Mouse (Mus musculus): ENCODE measurements at regions not wholly inside any gene's neighbourhood (a gene's known extent, or its start where the extent isn't known, plus 50 kb on each side); places are given as distances from the start of the nearest gene placed in this dataset.

DNA sequence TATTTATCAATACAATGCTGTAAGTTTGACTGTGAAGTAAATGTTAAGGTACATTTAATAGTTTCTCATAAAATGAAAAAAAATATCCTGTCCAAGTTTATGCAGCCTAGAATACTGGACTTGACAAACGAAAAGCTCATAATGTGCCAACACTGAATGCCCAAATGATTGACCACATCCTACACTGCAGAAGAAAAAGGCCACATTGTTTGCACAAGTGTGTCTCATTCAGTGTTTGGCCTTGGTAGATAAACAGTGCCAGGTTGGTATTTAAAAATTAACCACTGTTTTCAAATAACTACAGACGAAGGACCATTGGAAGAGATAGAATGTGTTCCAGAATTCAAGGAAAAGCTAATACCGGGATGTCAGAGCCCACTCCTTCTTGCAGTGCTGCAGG, 462.1 kb downstream of the Flrt2 start:
- ATAC-seq (ENCODE audit: low FRiP score) (no peak), DNase-seq (ENCODE audit: low spot score) (no peak)
- no peak overlapping the region for H3K4me3 ChIP-seq (replicated peaks; ENCODE audit: low read length)
- no peak overlapping the region for H3K27ac ChIP-seq
- H3K9me3 ChIP-seq (ENCODE audit: control insufficient read depth, low read length), result no peaks in the 10 kb centered on the region
- H3K9ac ChIP-seq, result no peak overlapping the region
- H3K27me3 ChIP-seq (ENCODE audit: control insufficient read depth, insufficient read depth, low read length), result no peaks in the 10 kb centered on the region
- H3K4me2 ChIP-seq (replicated peaks), result no peak overlapping the region
- WGBS, result 86% methylated on average over 3 of the region's 3 CpGs
- H3K36me3 ChIP-seq (replicated peaks; ENCODE audit: control insufficient read depth, insufficient read depth), result no peaks in the 10 kb centered on the region
- no peaks in the 10 kb centered on the region for H3K4me1 ChIP-seq (replicated peaks; ENCODE audit: control insufficient read depth, insufficient read depth, low read length)

DNA sequence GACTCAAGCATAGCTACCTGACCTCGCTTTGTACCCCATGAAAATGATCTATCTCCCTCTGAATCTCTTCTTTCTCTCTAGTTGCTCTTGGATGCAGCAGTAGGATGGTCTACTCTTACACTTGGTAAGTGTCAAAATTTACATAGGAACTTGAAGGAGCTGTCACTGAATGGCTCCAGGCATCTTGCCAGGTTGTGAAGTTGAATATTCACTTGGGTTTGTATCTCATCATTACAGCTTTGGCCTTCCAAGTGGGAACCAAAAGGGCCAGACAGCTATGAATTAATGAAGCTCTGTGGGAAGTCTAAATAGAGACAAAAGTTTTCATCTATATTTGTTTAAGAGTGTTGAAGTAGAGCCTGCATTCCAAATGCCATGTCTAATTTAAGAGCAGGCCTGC, 475.5 kb downstream of the Flrt2 start:
- no peaks in the 10 kb centered on the region for H3K27me3 ChIP-seq (ENCODE audit: control insufficient read depth, insufficient read depth, low read length)
- WGBS, result 83% methylated on average over 1 of the region's 1 CpGs
- no peak overlapping the region for H3K9ac ChIP-seq
- no peaks in the 10 kb centered on the region for H3K9me3 ChIP-seq (ENCODE audit: control insufficient read depth, low read length)
- no peak overlapping the region for H3K4me2 ChIP-seq (replicated peaks)
- no peaks in the 10 kb centered on the region for H3K36me3 ChIP-seq (replicated peaks; ENCODE audit: control insufficient read depth, insufficient read depth)
- DNase-seq (ENCODE audit: low spot score) (peak; percentile 47), ATAC-seq (ENCODE audit: low FRiP score) (no peak; the same call in 1 of the 2 replicates)
- H3K4me3 ChIP-seq (replicated peaks; ENCODE audit: low read length), result no peak overlapping the region
- no peaks in the 10 kb centered on the region for H3K4me1 ChIP-seq (replicated peaks; ENCODE audit: control insufficient read depth, insufficient read depth, low read length)
- H3K27ac ChIP-seq, result no peak overlapping the region

DNA sequence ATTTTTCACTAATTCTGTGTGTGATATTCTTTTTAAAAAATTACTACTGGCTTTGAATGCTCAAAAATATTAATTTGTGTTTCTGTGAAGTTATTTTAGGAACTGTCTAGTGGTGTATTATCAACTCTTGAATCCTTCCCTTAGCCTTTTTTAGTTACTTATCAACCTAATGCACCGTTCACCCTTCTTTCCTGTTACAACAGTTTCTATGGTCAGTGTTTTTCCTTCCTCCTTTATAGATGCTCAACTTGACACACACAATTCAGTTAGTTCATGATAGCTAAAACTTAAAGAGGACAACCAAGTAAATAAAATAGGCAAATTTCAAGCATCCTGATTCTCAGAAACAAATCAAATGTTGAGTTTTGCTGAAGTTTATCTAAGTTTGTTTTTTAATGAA, 506.9 kb downstream of the Flrt2 start:
- no peaks in the 10 kb centered on the region for H3K9me3 ChIP-seq (ENCODE audit: control insufficient read depth, low read length)
- H3K4me1 ChIP-seq (replicated peaks; ENCODE audit: control insufficient read depth, insufficient read depth, low read length), result no peaks in the 10 kb centered on the region
- H3K9ac ChIP-seq, result no peak overlapping the region
- no peaks in the 10 kb centered on the region for H3K27me3 ChIP-seq (ENCODE audit: control insufficient read depth, insufficient read depth, low read length)
- DNase-seq (ENCODE audit: low spot score) (no peak), ATAC-seq (ENCODE audit: low FRiP score) (no peak)
- 78% methylated on average over 1 of the region's 1 CpGs for WGBS
- no peaks in the 10 kb centered on the region for H3K36me3 ChIP-seq (replicated peaks; ENCODE audit: control insufficient read depth, insufficient read depth)
- no peak overlapping the region for H3K4me3 ChIP-seq (replicated peaks; ENCODE audit: low read length)
- no peak overlapping the region for H3K27ac ChIP-seq
- no peak overlapping the region for H3K4me2 ChIP-seq (replicated peaks)

DNA sequence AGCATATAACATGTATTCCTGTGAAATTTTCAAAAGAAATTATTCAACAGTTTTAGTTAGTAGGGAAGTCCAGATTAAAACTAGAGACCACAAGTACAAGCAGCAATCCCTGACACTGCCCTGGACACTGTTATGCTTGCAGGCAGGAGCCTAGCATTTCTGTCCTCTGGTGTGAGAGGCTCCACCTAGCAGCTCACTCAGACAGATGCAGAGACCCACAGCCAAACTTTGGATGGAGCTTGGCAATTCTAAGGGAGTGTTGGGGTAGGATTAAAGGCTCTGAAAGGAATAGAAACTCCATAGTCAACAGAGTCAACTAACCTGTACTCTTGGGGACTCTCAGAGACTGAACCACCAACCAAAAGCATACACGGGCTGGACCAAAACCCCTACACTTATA, 509.8 kb downstream of the Flrt2 start:
- 97% methylated on average over 1 of the region's 1 CpGs for WGBS
- no peak overlapping the region for H3K9ac ChIP-seq
- H3K4me2 ChIP-seq (replicated peaks), result no peak overlapping the region
- H3K36me3 ChIP-seq (replicated peaks; ENCODE audit: control insufficient read depth, insufficient read depth), result no peaks in the 10 kb centered on the region
- DNase-seq (ENCODE audit: low spot score), result peak; percentile 4
- no peaks in the 10 kb centered on the region for H3K27me3 ChIP-seq (ENCODE audit: control insufficient read depth, insufficient read depth, low read length)
- no peaks in the 10 kb centered on the region for H3K9me3 ChIP-seq (ENCODE audit: control insufficient read depth, low read length)
- no peak for ATAC-seq (ENCODE audit: low FRiP score)
- H3K4me3 ChIP-seq (replicated peaks; ENCODE audit: low read length), result no peak overlapping the region
- no peak overlapping the region for H3K27ac ChIP-seq
- no peaks in the 10 kb centered on the region for H3K4me1 ChIP-seq (replicated peaks; ENCODE audit: control insufficient read depth, insufficient read depth, low read length)

DNA sequence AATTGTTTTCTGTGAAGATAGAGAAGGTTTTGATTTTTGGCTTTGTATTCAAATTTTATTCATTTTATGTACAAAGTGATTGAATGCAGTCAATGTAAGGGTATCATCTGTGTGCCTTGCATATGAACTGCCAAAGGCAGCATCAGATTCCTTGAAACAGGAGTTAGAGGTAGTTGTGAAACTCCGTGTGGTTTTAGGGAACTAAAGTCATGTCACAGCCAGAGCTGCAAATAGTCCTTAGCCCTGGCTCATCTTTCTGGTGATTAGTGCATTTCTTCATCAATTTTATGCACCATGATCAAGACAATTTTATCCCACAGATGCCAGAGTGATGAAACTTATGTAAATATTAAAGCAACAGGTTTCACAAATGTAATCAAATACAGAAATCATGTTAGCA, 534.4 kb downstream of the Flrt2 start:
- ATAC-seq (ENCODE audit: low FRiP score) (no peak), DNase-seq (ENCODE audit: low spot score) (no peak)
- Histone ChIP-seq H3K36me3 (replicated peaks; ENCODE audit: control insufficient read depth, insufficient read depth) (no peaks in the 10 kb centered on the region), H3K9ac (no peak overlapping the region), H3K27ac (no peak overlapping the region), H3K4me3 (replicated peaks; ENCODE audit: low read length) (no peak overlapping the region), H3K9me3 (ENCODE audit: control insufficient read depth, low read length) (no peaks in the 10 kb centered on the region), H3K4me2 (replicated peaks) (no peak overlapping the region), H3K4me1 (replicated peaks; ENCODE audit: control insufficient read depth, insufficient read depth, low read length) (no peaks in the 10 kb centered on the region), H3K27me3 (ENCODE audit: control insufficient read depth, insufficient read depth, low read length) (no peaks in the 10 kb centered on the region)
- 88% methylated on average over 1 of the region's 1 CpGs for whole genome bisulfite sequencing

DNA sequence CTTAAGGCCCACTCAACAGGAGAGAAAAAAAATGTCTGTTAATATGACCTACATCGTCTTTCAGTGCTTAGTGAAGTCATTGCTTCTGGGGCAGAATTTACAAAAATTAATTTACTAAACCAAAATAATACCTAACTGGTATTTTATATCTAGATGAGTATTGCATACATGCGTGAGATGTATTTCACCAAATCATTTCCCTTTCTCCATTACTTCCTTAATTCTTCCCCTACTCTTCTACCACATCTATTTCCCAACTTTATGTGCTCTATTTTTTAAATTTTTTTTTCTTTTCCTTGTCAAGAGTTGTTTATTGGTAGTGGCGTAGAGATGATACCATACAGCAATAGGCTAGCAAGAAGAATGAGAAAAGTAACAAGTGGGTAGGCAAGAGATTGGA, 536.7 kb downstream of the Flrt2 start:
- no peaks in the 10 kb centered on the region for H3K9me3 ChIP-seq (ENCODE audit: control insufficient read depth, low read length)
- 91% methylated on average over 3 of the region's 3 CpGs for WGBS
- no peaks in the 10 kb centered on the region for H3K4me1 ChIP-seq (replicated peaks; ENCODE audit: control insufficient read depth, insufficient read depth, low read length)
- ATAC-seq (ENCODE audit: low FRiP score) (no peak), DNase-seq (ENCODE audit: low spot score) (no peak)
- no peak overlapping the region for H3K9ac ChIP-seq
- H3K4me2 ChIP-seq (replicated peaks), result no peak overlapping the region
- H3K27ac ChIP-seq, result no peak overlapping the region
- no peaks in the 10 kb centered on the region for H3K27me3 ChIP-seq (ENCODE audit: control insufficient read depth, insufficient read depth, low read length)
- H3K4me3 ChIP-seq (replicated peaks; ENCODE audit: low read length), result no peak overlapping the region
- H3K36me3 ChIP-seq (replicated peaks; ENCODE audit: control insufficient read depth, insufficient read depth), result no peaks in the 10 kb centered on the region

DNA sequence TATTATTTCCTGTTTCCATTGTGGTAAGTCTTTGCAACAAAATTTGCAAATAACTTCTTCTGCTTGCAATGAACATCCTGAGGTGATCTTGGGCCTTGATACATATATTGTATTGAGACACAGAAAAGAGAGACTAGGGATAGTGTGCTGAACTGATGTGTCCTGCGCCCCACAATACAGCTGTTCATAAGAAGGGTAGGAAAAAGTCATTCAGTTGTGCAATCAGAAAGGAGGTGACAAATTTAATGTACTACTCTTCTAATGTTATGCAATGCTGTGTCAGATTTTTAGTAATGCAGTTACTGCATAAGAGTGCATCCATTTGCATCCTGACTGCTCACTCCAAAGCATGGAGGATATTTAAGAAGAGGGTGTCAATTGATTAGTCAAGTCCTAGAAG, 543.5 kb downstream of the Flrt2 start:
- Histone ChIP-seq H3K4me1 (replicated peaks; ENCODE audit: control insufficient read depth, insufficient read depth, low read length) (no peaks in the 10 kb centered on the region), H3K9me3 (ENCODE audit: control insufficient read depth, low read length) (no peaks in the 10 kb centered on the region), H3K27me3 (ENCODE audit: control insufficient read depth, insufficient read depth, low read length) (no peaks in the 10 kb centered on the region), H3K4me2 (replicated peaks) (no peak overlapping the region), H3K9ac (no peak overlapping the region), H3K4me3 (replicated peaks; ENCODE audit: low read length) (no peak overlapping the region), H3K27ac (no peak overlapping the region), H3K36me3 (replicated peaks; ENCODE audit: control insufficient read depth, insufficient read depth) (no peaks in the 10 kb centered on the region)
- DNase-seq (ENCODE audit: low spot score) (no peak), ATAC-seq (ENCODE audit: low FRiP score) (no peak)
- WGBS, result 100% methylated on average over 1 of the region's 1 CpGs

DNA sequence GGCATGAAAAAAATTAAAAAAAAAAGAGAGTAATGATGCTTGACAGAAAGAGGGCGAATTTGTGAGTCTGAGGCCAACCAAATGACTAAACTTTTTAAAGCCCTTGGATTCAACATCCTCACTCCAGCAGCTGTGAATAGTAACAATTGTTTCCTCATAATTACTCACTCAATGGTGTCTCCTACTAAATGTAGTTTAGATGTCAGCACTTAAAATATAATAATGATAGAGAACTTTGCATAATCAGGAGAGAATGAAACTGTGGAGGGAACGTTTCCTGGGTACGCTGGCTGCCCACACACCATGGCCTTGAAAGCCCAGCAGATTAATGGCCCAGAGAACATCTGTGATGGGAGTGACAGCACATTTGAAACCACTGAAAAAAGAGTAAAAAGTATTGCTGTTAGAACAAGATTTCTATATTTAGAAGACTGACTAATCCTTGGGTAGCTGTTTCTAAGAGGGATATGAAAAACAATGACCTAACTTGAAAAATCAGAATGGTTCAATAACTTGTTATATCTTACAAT, 544.0 kb downstream of the Flrt2 start:
- ATAC-seq (ENCODE audit: low FRiP score) (no peak), DNase-seq (ENCODE audit: low spot score) (no peak)
- no peak overlapping the region for H3K9ac ChIP-seq
- no peak overlapping the region for H3K4me3 ChIP-seq (replicated peaks; ENCODE audit: low read length)
- no peaks in the 10 kb centered on the region for H3K4me1 ChIP-seq (replicated peaks; ENCODE audit: control insufficient read depth, insufficient read depth, low read length)
- H3K9me3 ChIP-seq (ENCODE audit: control insufficient read depth, low read length), result no peaks in the 10 kb centered on the region
- 68% methylated on average over 3 of the region's 3 CpGs for WGBS
- no peaks in the 10 kb centered on the region for H3K27me3 ChIP-seq (ENCODE audit: control insufficient read depth, insufficient read depth, low read length)
- no peaks in the 10 kb centered on the region for H3K36me3 ChIP-seq (replicated peaks; ENCODE audit: control insufficient read depth, insufficient read depth)
- no peak overlapping the region for H3K27ac ChIP-seq
- H3K4me2 ChIP-seq (replicated peaks), result no peak overlapping the region

DNA sequence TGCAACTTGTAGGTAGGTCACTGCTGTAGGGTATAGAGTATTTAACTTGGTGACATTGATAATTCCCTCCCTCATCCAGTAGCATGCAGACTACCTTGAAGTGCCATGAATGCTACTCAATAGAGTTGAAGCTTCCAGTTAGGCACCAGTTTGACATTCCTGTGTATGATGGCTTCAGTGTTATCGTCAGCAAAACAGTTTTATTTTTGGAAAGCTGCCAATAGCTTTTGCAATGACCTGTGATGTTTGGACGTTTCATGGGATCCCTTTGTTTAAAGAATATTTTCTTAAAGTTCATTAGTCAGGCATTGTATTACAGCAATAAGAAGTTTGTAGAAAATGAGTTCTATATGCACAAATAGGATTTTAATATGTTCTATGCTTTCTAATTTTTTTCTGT, 547.6 kb downstream of the Flrt2 start:
- H3K4me3 ChIP-seq (replicated peaks; ENCODE audit: low read length), result no peak overlapping the region
- DNase-seq (ENCODE audit: low spot score) (no peak), ATAC-seq (ENCODE audit: low FRiP score) (no peak)
- H3K9me3 ChIP-seq (ENCODE audit: control insufficient read depth, low read length), result no peaks in the 10 kb centered on the region
- no peak overlapping the region for H3K27ac ChIP-seq
- no peaks in the 10 kb centered on the region for H3K36me3 ChIP-seq (replicated peaks; ENCODE audit: control insufficient read depth, insufficient read depth)
- H3K27me3 ChIP-seq (ENCODE audit: control insufficient read depth, insufficient read depth, low read length), result no peaks in the 10 kb centered on the region
- no peak overlapping the region for H3K4me2 ChIP-seq (replicated peaks)
- no peaks in the 10 kb centered on the region for H3K4me1 ChIP-seq (replicated peaks; ENCODE audit: control insufficient read depth, insufficient read depth, low read length)
- no peak overlapping the region for H3K9ac ChIP-seq
- 62% methylated on average over 2 of the region's 2 CpGs for WGBS

DNA sequence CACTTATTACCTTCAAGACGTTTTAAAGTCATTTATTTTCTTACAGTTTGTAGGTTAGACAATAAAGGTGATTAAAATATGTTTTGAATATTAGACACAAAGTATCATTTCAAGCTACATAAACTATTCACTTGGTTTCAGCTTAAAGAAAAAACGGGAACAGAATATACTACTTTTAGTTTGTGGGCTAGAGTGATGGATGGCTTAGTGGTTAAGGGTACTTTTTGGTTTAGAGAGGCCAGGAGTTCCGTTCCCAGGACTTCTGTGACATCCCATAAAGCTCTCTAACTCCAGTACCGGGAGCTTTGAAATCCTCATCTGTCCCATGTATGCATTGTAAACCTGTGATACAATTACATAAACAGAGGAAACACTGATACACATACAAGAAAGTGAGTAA, 570.0 kb downstream of the Flrt2 start:
- no peaks in the 10 kb centered on the region for H3K27me3 ChIP-seq (ENCODE audit: control insufficient read depth, insufficient read depth, low read length)
- ATAC-seq (ENCODE audit: low FRiP score), result no peak
- no peak overlapping the region for H3K4me2 ChIP-seq (replicated peaks)
- 77% methylated on average over 4 of the region's 4 CpGs for WGBS
- H3K27ac ChIP-seq, result no peak overlapping the region
- DNase-seq (ENCODE audit: low spot score), result no peak
- no peaks in the 10 kb centered on the region for H3K4me1 ChIP-seq (replicated peaks; ENCODE audit: control insufficient read depth, insufficient read depth, low read length)
- no peak overlapping the region for H3K9ac ChIP-seq
- no peak overlapping the region for H3K4me3 ChIP-seq (replicated peaks; ENCODE audit: low read length)
- H3K9me3 ChIP-seq (ENCODE audit: control insufficient read depth, low read length), result no peaks in the 10 kb centered on the region
- no peaks in the 10 kb centered on the region for H3K36me3 ChIP-seq (replicated peaks; ENCODE audit: control insufficient read depth, insufficient read depth)

Measured in hindbrain, embryonic 14.5 days (tissue).